Mouse (Mus musculus) layer of hippocampus, postnatal 14 days (tissue): ENCODE data around the gene Ltbp4. TPM values are rescaled to one million over a fixed set of nuclear protein-coding genes. Genes with fewer than 3 reads are reported as not detected.

Experiments used
- DNase-seq, 2 experiments: peaks; one replicate each; pipeline ENCODE4 v3.0.0; 2021 to 2022; ENCODE audit warnings: low spot score in 2 of 2, mixed read lengths in 1 of 2
- total RNA-seq, 2 experiments: library from RNA; stranded (reverse); gene quantifications; 2 replicates each; pipeline ENCODE4 v1.2.3; 2021

The Ltbp4 gene
- total RNA-seq, 2 experiments from 2014 or later = 55.0 to 55.3 TPM

DNA sequence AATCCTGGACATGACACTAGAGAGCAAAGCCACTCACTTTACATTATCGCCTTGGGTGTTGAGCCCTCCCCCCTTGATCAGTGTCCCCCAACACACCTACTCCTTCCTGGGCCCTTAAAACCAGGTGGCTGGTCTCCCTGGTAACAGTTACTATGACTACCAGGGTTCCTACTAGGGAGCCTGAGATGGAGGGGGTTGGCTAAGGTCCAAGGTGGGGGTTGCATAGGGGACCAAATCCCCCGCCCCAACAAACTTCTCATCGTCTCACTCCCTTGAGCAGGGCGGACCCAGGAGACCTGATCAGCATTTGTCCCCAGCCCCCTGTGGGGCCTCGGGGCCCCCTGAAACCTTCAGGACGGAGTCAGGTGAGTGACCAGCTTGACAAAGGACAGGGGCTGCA, 75.6 kb downstream of the Ltbp4 start:
- no peak for DNase-seq

DNA sequence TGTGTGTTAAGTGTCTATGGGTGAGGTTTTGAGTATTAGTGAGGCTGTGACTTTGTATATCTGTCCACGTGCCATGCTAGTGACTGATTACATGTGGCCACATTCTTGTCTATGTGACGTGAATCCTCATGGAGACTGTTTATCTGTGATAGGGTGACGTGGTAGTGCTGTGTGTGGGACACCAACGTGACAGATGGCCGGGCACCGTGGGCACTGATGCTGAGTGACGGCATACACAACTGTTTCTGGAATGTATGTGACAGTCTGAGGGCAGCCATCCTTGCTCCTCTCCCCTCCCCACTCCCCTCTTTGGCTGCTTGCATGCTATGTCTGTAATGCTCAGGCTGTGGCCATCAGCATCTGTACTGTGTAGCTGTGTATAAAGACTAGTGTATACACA, 76.6 kb downstream of the Ltbp4 start:
- peak in 1 of 2 experiments; percentile 50 for DNase-seq

DNA sequence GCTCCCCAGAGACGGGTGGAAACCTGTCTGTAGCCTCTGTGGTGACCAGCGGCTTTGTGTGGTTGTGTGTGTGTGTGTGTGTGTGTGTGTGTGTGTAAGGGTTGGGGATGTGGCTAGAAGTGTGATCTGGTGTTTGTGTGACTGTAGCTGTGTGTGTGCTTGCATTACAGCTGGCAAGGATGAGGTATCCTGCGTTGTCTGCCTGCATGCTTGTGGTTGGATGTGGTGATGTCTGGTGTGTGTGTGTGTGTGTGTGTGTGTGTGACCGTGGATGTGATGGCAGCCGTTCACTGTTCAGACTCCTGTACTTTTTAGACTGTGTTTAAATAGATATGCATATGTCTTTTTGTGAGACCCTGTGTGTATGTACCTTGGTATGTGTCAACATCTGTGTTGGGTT, 77.7 kb downstream of the Ltbp4 start:
- peak in 1 of 2 experiments; percentile 44 for DNase-seq

DNA sequence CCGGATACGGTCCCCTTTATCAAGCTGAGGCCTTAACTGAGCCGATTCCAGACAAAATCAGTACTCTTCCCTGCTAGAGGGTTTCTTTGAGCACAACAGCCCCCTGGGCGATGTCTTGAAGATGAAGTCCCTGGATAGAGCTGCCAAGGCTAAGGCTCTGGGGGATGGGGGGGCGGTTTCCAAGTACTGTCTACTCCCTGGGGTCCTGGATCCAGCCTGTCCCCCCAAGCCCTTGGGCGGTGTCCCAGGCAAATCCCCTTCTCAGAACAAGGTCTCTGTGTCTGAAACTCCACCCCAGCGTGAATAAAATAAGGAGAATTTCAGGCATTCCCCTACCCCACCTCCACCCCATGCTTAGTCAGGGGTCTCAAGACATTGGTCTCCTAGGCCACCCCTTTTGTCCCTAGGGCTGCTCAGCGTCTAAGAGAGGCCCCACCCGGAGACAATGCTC, 78.2 kb downstream of the Ltbp4 start:
- DNase-seq = no peak

DNA sequence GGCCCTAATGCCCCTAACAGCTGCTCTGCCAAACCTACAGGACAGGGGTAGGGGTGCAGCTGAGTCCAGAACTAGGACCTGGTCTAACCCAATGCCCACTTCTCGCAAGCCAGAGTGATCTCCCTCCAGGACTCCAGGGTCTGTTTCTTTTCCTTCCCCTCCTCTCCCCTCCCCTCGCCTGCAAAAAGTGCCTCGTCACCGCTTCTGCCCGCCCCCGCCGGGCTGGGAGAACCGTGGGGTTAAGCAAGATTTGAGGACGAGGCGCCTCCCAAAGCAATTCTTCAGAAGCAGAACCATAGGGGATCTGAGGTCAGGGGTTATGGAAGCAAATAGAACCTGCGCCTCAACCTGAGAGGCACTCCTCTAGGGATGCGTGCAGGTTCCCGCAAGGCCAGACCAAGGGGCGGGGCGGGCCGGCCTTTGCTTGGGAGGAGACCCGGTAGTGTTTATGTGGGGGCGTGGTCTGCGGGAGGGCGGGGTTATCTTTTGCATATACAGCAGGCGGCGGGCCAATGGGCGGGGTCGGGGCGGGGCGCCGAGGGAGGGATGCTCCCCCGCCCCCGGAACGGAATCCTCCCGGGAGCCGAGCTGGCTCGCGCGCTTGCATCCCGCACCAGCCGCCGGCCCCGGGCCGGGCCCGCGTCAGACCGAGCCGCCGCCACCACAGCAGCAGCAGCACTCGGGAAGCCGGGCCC, 79.1 kb downstream of the Ltbp4 start, which contains the start of gene Numbl:
TSS of gene Numbl (plus strand) at position 229 of the 695 bp plus-strand sequence.
- DNase-seq = peak; percentile 89 to 94

DNA sequence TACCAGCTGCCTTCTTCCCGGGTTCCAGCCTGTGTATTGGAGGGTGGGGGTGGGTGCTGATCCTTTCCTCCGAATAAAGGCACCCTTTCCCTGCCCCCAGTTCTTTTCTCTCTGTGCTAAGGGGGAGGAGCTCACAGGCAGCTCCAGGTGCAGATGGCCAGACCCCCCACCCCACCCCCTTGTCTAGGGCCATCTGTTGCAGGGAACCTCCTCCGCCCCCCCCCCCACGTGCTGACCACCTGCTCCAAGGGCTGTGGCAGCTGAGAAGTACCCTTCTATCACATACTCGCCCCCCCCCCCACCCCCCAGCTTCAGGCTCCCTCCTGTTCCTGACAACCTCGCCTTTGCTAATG, 79.7 kb downstream of the Ltbp4 start:
- no peak for DNase-seq

DNA sequence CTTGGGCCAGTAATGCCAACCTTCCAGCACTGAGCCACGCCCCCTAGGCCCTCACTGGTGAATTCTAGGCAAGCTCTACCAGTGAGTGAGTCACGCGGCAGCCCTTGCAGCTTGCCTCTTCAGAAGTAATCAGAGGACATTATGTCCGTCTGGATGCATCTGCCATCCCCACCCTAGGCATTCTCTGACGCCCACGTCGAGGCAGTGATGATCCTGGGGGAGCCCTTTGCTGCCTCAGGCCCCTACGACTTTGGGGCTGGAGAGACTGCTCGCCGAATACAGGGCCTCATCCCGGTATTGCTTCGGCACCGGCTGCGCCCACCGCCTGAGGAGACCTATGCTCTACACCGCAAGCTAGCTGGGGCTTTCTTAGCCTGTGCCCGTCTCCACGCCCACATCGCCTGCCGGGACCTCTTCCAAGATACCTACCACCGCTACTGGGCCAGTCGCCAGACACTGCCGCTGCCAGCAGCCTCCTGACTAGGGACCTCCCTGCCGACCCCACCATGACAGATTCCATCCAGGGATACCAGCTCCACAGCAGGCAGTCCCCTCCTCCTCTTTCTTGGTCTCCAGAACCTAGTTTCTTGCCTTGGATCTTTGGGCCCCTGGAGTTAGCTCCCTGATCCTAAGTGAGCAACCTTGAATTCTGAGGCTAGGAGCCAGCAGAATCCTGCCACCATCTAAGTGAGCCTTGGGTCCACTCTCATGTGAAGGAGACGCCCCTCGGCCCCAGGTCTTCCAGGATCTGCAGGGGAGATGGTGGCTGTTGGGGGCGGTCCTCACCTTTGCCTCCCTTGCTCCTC, 80.2 kb downstream of the Ltbp4 start:
- peak; percentile 77 to 78 for DNase-seq

DNA sequence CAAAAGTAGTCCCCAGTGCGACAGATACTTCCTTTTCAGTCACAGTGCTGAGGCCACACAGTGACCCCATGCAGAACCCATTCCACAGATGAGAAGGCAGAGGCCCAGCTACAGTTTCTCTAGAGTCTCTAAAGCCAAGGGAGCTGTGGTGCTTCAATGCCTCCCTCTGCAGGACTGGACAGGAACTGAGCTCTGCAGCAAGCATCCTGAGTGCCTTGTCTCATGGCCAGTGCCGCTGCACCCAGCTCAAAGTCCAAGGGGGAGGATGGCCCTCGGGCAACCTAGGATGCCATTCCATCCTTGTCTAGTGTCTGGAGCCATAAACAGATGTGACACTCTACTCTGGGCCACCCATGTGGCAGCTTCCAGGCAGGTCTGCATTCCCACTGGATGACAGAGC, 81.8 kb downstream of the Ltbp4 start:
- DNase-seq = no peak

Other genes with a start within 250 kb of the Ltbp4 start
- not detected for gene Cyp2f2, start 217.8 kb downstream of the Ltbp4 start, total RNA-seq
- not detected for gene Cyp2t4, start 184.0 kb downstream of the Ltbp4 start, total RNA-seq
- 10 to 100 TPM; 88.1 to 90.7 TPM for gene Egln2, start 170.9 kb downstream of the Ltbp4 start, total RNA-seq
- gene Rab4b, start 158.8 kb downstream of the Ltbp4 start, total RNA-seq = 10 to 100 TPM; 85.1 to 87.0 TPM
- gene Gm21983, start 156.6 kb downstream of the Ltbp4 start, total RNA-seq = not detected
- gene Mia, start 156.5 kb downstream of the Ltbp4 start, total RNA-seq = 10 to 100 TPM in 1 of 2 experiments, 1 to 10 TPM in 1; 5.6 to 15.8 TPM
- 10 to 100 TPM; 23.7 to 24.3 TPM for gene BC024978, start 141.9 kb downstream of the Ltbp4 start, total RNA-seq
- 10 to 100 TPM; 83.8 to 84.1 TPM for gene Snrpa, start 141.4 kb downstream of the Ltbp4 start, total RNA-seq
- 1 to 10 TPM; 7.3 to 8.0 TPM for gene Itpkc, start 109.0 kb downstream of the Ltbp4 start, total RNA-seq
- gene Coq8b, start 104.7 kb downstream of the Ltbp4 start, total RNA-seq = 10 to 100 TPM; 27.1 to 30.9 TPM
- 100 to 1,000 TPM; 144 to 148 TPM for gene Numbl, start 79.3 kb downstream of the Ltbp4 start, total RNA-seq
- 10 to 100 TPM; 24.7 to 26.2 TPM for gene Shkbp1, start 18.3 kb upstream of the Ltbp4 start, total RNA-seq
- gene Gm20479, start 19.7 kb upstream of the Ltbp4 start, total RNA-seq = not detected
- 100 to 1,000 TPM; 108 to 123 TPM for gene Sptbn4, start 110.0 kb upstream of the Ltbp4 start, total RNA-seq
- 10 to 100 TPM; 15.6 to 15.8 TPM for gene Blvrb, start 110.3 kb upstream of the Ltbp4 start, total RNA-seq
- gene Sertad3, start 136.1 kb upstream of the Ltbp4 start, total RNA-seq = 1 to 10 TPM; 3.7 to 4.4 TPM
- 1 to 10 TPM; 6.1 to 6.9 TPM for gene Sertad1, start 149.2 kb upstream of the Ltbp4 start, total RNA-seq
- gene Prx, start 161.6 kb upstream of the Ltbp4 start, total RNA-seq = under 1 TPM; 0.65 to 0.98 TPM
- gene Hipk4, start 185.6 kb upstream of the Ltbp4 start, total RNA-seq = under 1 TPM in 1 of 2 experiments, not detected in 1; 0.35 TPM
- gene Pld3, start 215.5 kb upstream of the Ltbp4 start, total RNA-seq = 100 to 1,000 TPM; 585 to 592 TPM
- gene 2310022A10Rik, start 215.5 kb upstream of the Ltbp4 start, total RNA-seq = 10 to 100 TPM; 20.8 to 21.4 TPM